Mouse (Mus musculus): ENCODE data around the gene Micall2. TPM values are rescaled to one million over a fixed set of nuclear protein-coding genes. Genes with fewer than 3 reads are reported as not detected.
A peak's percentile ranks its signal among the peaks of the same experiment; 100 is the strongest.
"Not testable (repeated sequence)": the region's sequence is repeated elsewhere in the genome, so short reads cannot be mapped to it uniquely, and the experiment has no call there.

Micall2 gene
- polyA plus RNA-seq, 1 experiment from 2014 or later, result 5.4 TPM

GRCm38 (mm10) chr5:139695876-139696275, 40.3 kb downstream of the Micall2 start:
- not testable (repeated sequence) for DNase-seq (ENCODE audit: low spot score); H3K36me3 ChIP-seq (ENCODE audit: control insufficient read depth, insufficient read depth, low read length); H3K4me2 ChIP-seq (ENCODE audit: low read depth, low read length, severe bottlenecking); H3K9me3 ChIP-seq (ENCODE audit: control insufficient read depth, low read length); H3K4me3 ChIP-seq (ENCODE audit: low read depth, low read length); H3K27ac ChIP-seq (ENCODE audit: low read depth, low read length); H3K9ac ChIP-seq (ENCODE audit: low read length); H3K27me3 ChIP-seq (ENCODE audit: control insufficient read depth, insufficient read depth, low read length); ATAC-seq (replicated peaks; ENCODE audit: low FRiP score); H3K4me1 ChIP-seq (replicated peaks; ENCODE audit: control insufficient read depth, insufficient read depth, low read length)
- WGBS, result 80% methylated on average over 3 of the region's 3 CpGs

GRCm38 (mm10) chr5:139694989-139695571, 41.1 kb downstream of the Micall2 start:
- DNase-seq (ENCODE audit: low spot score) (peak; percentile 78), ATAC-seq (replicated peaks; ENCODE audit: low FRiP score) (no peak; the same call in 1 of the 2 replicates)
- Histone ChIP-seq H3K9ac (ENCODE audit: low read length) (no peak overlapping the region), H3K4me1 (replicated peaks; ENCODE audit: control insufficient read depth, insufficient read depth, low read length) (peaks cover 2% of the 10 kb centered on the region; the same call in 1 of the 2 replicates), H3K4me3 (ENCODE audit: low read depth, low read length) (no peak overlapping the region), H3K4me2 (ENCODE audit: low read depth, low read length, severe bottlenecking) (no peak overlapping the region), H3K36me3 (ENCODE audit: control insufficient read depth, insufficient read depth, low read length) (no peaks in the 10 kb centered on the region), H3K9me3 (ENCODE audit: control insufficient read depth, low read length) (no peaks in the 10 kb centered on the region), H3K27me3 (ENCODE audit: control insufficient read depth, insufficient read depth, low read length) (no peaks in the 10 kb centered on the region), H3K27ac (ENCODE audit: low read depth, low read length) (no peak overlapping the region)
- WGBS, result 19% methylated on average over 7 of the region's 7 CpGs

GRCm38 (mm10) chr5:139694292-139694988, 41.7 kb downstream of the Micall2 start:
- Histone ChIP-seq H3K9me3 (ENCODE audit: control insufficient read depth, low read length) (no peaks in the 10 kb centered on the region), H3K4me3 (ENCODE audit: low read depth, low read length) (no peak overlapping the region), H3K9ac (ENCODE audit: low read length) (no peak overlapping the region), H3K27me3 (ENCODE audit: control insufficient read depth, insufficient read depth, low read length) (no peaks in the 10 kb centered on the region), H3K36me3 (ENCODE audit: control insufficient read depth, insufficient read depth, low read length) (no peaks in the 10 kb centered on the region), H3K4me2 (ENCODE audit: low read depth, low read length, severe bottlenecking) (no peak overlapping the region), H3K4me1 (replicated peaks; ENCODE audit: control insufficient read depth, insufficient read depth, low read length) (peaks cover 2% of the 10 kb centered on the region; the same call in 1 of the 2 replicates), H3K27ac (ENCODE audit: low read depth, low read length) (no peak overlapping the region)
- no peak for DNase-seq (ENCODE audit: low spot score)
- WGBS, result 61% methylated on average over 16 of the region's 16 CpGs
- ATAC-seq (replicated peaks; ENCODE audit: low FRiP score), result peak; percentile 51; the same call in 1 of the 2 replicates

- H3K36me3 ChIP-seq (ENCODE audit: control insufficient read depth, insufficient read depth, low read length), result no peaks in the 10 kb centered on the region
- DNase-seq (ENCODE audit: low spot score) (no peak), ATAC-seq (replicated peaks; ENCODE audit: low FRiP score) (no peak)
- no peak overlapping the region for H3K4me3 ChIP-seq (ENCODE audit: low read depth, low read length)
- peaks cover 19% of the 10 kb centered on the region; the same call in 1 of the 2 replicates for H3K27me3 ChIP-seq (ENCODE audit: control insufficient read depth, insufficient read depth, low read length)
- 75% methylated on average over 9 of the region's 9 CpGs for WGBS
- H3K4me1 ChIP-seq (replicated peaks; ENCODE audit: control insufficient read depth, insufficient read depth, low read length), result peaks cover 10% of the 10 kb centered on the region
- no peak overlapping the region for H3K9ac ChIP-seq (ENCODE audit: low read length)
- no peak overlapping the region for H3K27ac ChIP-seq (ENCODE audit: low read depth, low read length)
- no peak overlapping the region for H3K4me2 ChIP-seq (ENCODE audit: low read depth, low read length, severe bottlenecking)
- H3K9me3 ChIP-seq (ENCODE audit: control insufficient read depth, low read length), result no peaks in the 10 kb centered on the region
Measured at GRCm38 (mm10) chr5:139690791-139691190, 45.3 kb downstream of the Micall2 start.

- Histone ChIP-seq H3K27me3 (ENCODE audit: control insufficient read depth, insufficient read depth, low read length) (peaks cover 42% of the 10 kb centered on the region), H3K36me3 (ENCODE audit: control insufficient read depth, insufficient read depth, low read length) (no peaks in the 10 kb centered on the region), H3K27ac (ENCODE audit: low read depth, low read length) (no peak overlapping the region), H3K9ac (ENCODE audit: low read length) (no peak overlapping the region), H3K9me3 (ENCODE audit: control insufficient read depth, low read length) (no peaks in the 10 kb centered on the region), H3K4me1 (replicated peaks; ENCODE audit: control insufficient read depth, insufficient read depth, low read length) (peaks cover 8% of the 10 kb centered on the region), H3K4me3 (ENCODE audit: low read depth, low read length) (no peak overlapping the region), H3K4me2 (ENCODE audit: low read depth, low read length, severe bottlenecking) (no peak overlapping the region)
- no peak for DNase-seq (ENCODE audit: low spot score)
- WGBS, result 91% methylated on average over 12 of the region's 12 CpGs
- no peak for ATAC-seq (replicated peaks; ENCODE audit: low FRiP score)
Measured at GRCm38 (mm10) chr5:139688356-139688755, 47.8 kb downstream of the Micall2 start.

- DNase-seq (ENCODE audit: low spot score), result peak; percentile 80
- H3K27ac ChIP-seq (ENCODE audit: low read depth, low read length), result no peak overlapping the region
- peaks cover 46% of the 10 kb centered on the region for H3K27me3 ChIP-seq (ENCODE audit: control insufficient read depth, insufficient read depth, low read length)
- H3K9me3 ChIP-seq (ENCODE audit: control insufficient read depth, low read length), result no peaks in the 10 kb centered on the region
- no peak overlapping the region for H3K9ac ChIP-seq (ENCODE audit: low read length)
- H3K4me3 ChIP-seq (ENCODE audit: low read depth, low read length), result no peak overlapping the region
- ATAC-seq (replicated peaks; ENCODE audit: low FRiP score), result 0 out of 2 replicates have a peak, but pooled peaks have one; percentile 6
- peaks cover 9% of the 10 kb centered on the region for H3K4me1 ChIP-seq (replicated peaks; ENCODE audit: control insufficient read depth, insufficient read depth, low read length)
- H3K4me2 ChIP-seq (ENCODE audit: low read depth, low read length, severe bottlenecking), result no peak overlapping the region
- no peaks in the 10 kb centered on the region for H3K36me3 ChIP-seq (ENCODE audit: control insufficient read depth, insufficient read depth, low read length)
- 5% methylated on average over 13 of the region's 13 CpGs for WGBS
Measured at GRCm38 (mm10) chr5:139687646-139688045, 48.5 kb downstream of the Micall2 start.

- Histone ChIP-seq H3K27me3 (ENCODE audit: control insufficient read depth, insufficient read depth, low read length) (peaks cover 46% of the 10 kb centered on the region), H3K27ac (ENCODE audit: low read depth, low read length) (no peak overlapping the region), H3K9me3 (ENCODE audit: control insufficient read depth, low read length) (no peaks in the 10 kb centered on the region), H3K9ac (ENCODE audit: low read length) (no peak overlapping the region), H3K4me3 (ENCODE audit: low read depth, low read length) (no peak overlapping the region), H3K4me1 (replicated peaks; ENCODE audit: control insufficient read depth, insufficient read depth, low read length) (peaks cover 13% of the 10 kb centered on the region), H3K36me3 (ENCODE audit: control insufficient read depth, insufficient read depth, low read length) (no peaks in the 10 kb centered on the region), H3K4me2 (ENCODE audit: low read depth, low read length, severe bottlenecking) (no peak overlapping the region)
- WGBS, result 26% methylated on average over 21 of the region's 21 CpGs
- DNase-seq (ENCODE audit: low spot score) (peak; percentile 71), ATAC-seq (replicated peaks; ENCODE audit: low FRiP score) (peak; percentile 79)
Measured at GRCm38 (mm10) chr5:139686530-139687249, 49.4 kb downstream of the Micall2 start.

- H3K27ac ChIP-seq (ENCODE audit: low read depth, low read length), result no peak overlapping the region
- no peak overlapping the region for H3K4me2 ChIP-seq (ENCODE audit: low read depth, low read length, severe bottlenecking)
- H3K36me3 ChIP-seq (ENCODE audit: control insufficient read depth, insufficient read depth, low read length), result no peaks in the 10 kb centered on the region
- no peak overlapping the region for H3K9ac ChIP-seq (ENCODE audit: low read length)
- no peak overlapping the region for H3K4me3 ChIP-seq (ENCODE audit: low read depth, low read length)
- H3K27me3 ChIP-seq (ENCODE audit: control insufficient read depth, insufficient read depth, low read length), result peaks cover 62% of the 10 kb centered on the region
- 0% methylated on average over 2 of the region's 2 CpGs for WGBS
- DNase-seq (ENCODE audit: low spot score) (no peak), ATAC-seq (replicated peaks; ENCODE audit: low FRiP score) (no peak)
- no peaks in the 10 kb centered on the region for H3K9me3 ChIP-seq (ENCODE audit: control insufficient read depth, low read length)
- H3K4me1 ChIP-seq (replicated peaks; ENCODE audit: control insufficient read depth, insufficient read depth, low read length), result peaks cover 17% of the 10 kb centered on the region
Measured at GRCm38 (mm10) chr5:139683228-139683627, 52.9 kb downstream of the Micall2 start.

All from forebrain, embryonic 11.5 days (tissue).